Mouse (Mus musculus) stomach, postnatal 0 days (tissue): Measurements from ENCODE around the gene F2. TPM values are rescaled to one million over a fixed set of nuclear protein-coding genes. Genes with fewer than 3 reads are reported as not detected.

Source experiments
- ATAC-seq: fragments of 200-750 bp; cut with Nextera tagmentation; 2 replicates; pipeline ENCODE4 v1.8.0; 2017; ENCODE audit not compliant: low FRiP score, low TSS enrichment
- DNase-seq: peaks from one replicate; pipeline ENCODE4 v3.0.0-alpha.2; 2016; ENCODE audit warnings: low spot score
- H3K27ac ChIP-seq: fragments of 300-500 bp; sonication (generic); replicated peaks from 2 replicates; pipeline ENCODE4 v1.5.1; 2014; ENCODE audit warnings: mild to moderate bottlenecking, control low read depth
- H3K27me3 ChIP-seq: fragments of 300-500 bp; sonication (generic); 2 replicates; pipeline ENCODE4 v1.6.1; 2014; ENCODE audit warnings: low read length; ENCODE audit not compliant: control insufficient read depth, insufficient read depth
- H3K36me3 ChIP-seq: fragments of 300-500 bp; sonication (generic); 2 replicates; pipeline ENCODE4 v1.6.1; 2014; ENCODE audit warnings: low read length, mixed read lengths; ENCODE audit not compliant: control insufficient read depth, insufficient read depth
- H3K4me1 ChIP-seq: fragments of 300-500 bp; sonication (generic); replicated peaks from 2 replicates; pipeline ENCODE4 v1.6.1; 2014; ENCODE audit warnings: antibody characterized with exemption; ENCODE audit not compliant: control insufficient read depth, insufficient read depth
- H3K4me2 ChIP-seq: fragments of 300-500 bp; sonication (generic); replicated peaks from 2 replicates; pipeline ENCODE4 v1.6.1; 2014; ENCODE audit warnings: low read depth, mild to moderate bottlenecking, control low read depth, moderate library complexity
- H3K4me3 ChIP-seq: fragments of 300-500 bp; sonication (generic); 2 replicates; pipeline ENCODE4 v1.5.1; 2014; ENCODE audit warnings: low read depth, low read length, control low read depth
- H3K9ac ChIP-seq: fragments of 300-500 bp; sonication (generic); 2 replicates; pipeline ENCODE4 v1.6.1; 2014; ENCODE audit warnings: mild to moderate bottlenecking, low read length, control low read depth, mixed read lengths
- H3K9me3 ChIP-seq: fragments of 300-500 bp; sonication (generic); 2 replicates; pipeline ENCODE4 v1.6.1; 2016; ENCODE audit warnings: low read length; ENCODE audit not compliant: control insufficient read depth
- CTCF ChIP-seq: IDR thresholded peaks from 2 replicates; pipeline ENCODE4 v1.5.1; 2016; ENCODE audit warnings: antibody characterized with exemption, low read depth, mild to moderate bottlenecking, moderate library complexity
- EP300 ChIP-seq: optimal IDR thresholded peaks from 2 replicates; pipeline ENCODE3; 2016; ENCODE audit warnings: antibody characterized with exemption
- WGBS: fragments of 180-500 bp; shearing (Covaris S2); extraction: QIAGEN DNeasy Blood & Tissue Kit; methylation state at CpG from one replicate; pipeline ENCODE4 v1.1.7; 2014; 5-methylcytosine and 5-hydroxymethylcytosine counted together
- polyA plus RNA-seq: library from polyadenylated mRNA; unstranded; fragments of >200 nt; fragmentation: Nextera tagmentation; extraction: Ambion mirVana; gene quantifications from 2 replicates; pipeline ENCODE4 v1.2.1, GENCODE M21; 2015

Gene F2
- polyA plus RNA-seq, 1 experiment from 2014 or later, result 3.3 TPM

DNA sequence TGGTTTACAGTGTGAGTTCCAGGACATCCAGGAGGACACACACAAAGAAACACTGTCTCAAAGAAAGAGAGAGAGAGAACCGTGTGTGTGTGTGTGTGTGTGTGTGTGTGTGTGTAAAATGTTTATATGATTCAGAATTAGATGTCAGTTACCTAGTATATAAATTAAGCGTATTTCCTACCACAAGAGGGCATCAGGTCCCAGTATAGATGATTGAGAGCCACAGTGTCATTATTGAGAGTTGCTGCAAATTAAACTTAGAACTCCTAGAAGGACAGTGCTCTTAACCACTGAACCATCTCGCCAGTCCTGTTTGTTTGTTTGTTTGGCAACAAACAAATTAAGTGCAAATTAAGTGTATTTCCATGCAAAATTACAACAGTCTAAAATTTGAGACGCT, 33.8 kb downstream of the F2 start:
- H3K4me3 ChIP-seq, result no peak overlapping the region
- H3K4me2 ChIP-seq, result no peak overlapping the region
- H3K27me3 ChIP-seq, result no peaks in the 10 kb centered on the region
- TF ChIP-seq CTCF (peak; percentile 60), EP300 (no peak)
- H3K36me3 ChIP-seq, result peaks cover 22% of the 10 kb centered on the region
- DNase-seq, result no peak
- H3K27ac ChIP-seq, result no peak overlapping the region
- WGBS, result 84% methylated on average over 4 of the region's 4 CpGs
- no peak overlapping the region for H3K9ac ChIP-seq
- no peaks in the 10 kb centered on the region for H3K9me3 ChIP-seq
- no peak for ATAC-seq
- H3K4me1 ChIP-seq, result no peaks in the 10 kb centered on the region

DNA sequence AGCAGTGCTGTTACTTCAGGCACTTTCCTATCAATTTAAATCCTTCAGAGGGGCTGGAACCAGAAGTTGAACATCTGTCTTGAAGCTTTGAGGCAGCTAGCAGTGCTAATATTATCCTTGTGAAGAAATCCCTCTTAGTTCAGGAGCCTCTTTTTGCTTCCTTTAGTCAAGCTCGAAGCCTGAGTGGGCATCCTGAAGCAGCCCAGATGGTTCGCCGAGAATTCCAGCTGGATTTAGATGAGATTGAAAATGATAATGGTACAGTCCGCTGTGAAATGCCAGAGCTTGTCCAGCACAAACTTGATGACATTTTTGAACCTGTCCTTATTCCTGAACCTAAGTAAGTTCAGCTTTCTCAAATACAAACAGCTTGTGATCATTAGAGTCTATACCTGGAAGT, 35.7 kb downstream of the F2 start:
- Histone ChIP-seq H3K4me3 (no peak overlapping the region), H3K27ac (no peak overlapping the region), H3K9me3 (no peaks in the 10 kb centered on the region), H3K4me1 (no peaks in the 10 kb centered on the region), H3K27me3 (no peaks in the 10 kb centered on the region), H3K36me3 (peaks cover 24% of the 10 kb centered on the region), H3K4me2 (no peak overlapping the region), H3K9ac (no peak overlapping the region)
- TF ChIP-seq EP300 (no peak), CTCF (no peak)
- no peak for ATAC-seq
- 96% methylated on average over 4 of the region's 4 CpGs for WGBS
- no peak for DNase-seq

DNA sequence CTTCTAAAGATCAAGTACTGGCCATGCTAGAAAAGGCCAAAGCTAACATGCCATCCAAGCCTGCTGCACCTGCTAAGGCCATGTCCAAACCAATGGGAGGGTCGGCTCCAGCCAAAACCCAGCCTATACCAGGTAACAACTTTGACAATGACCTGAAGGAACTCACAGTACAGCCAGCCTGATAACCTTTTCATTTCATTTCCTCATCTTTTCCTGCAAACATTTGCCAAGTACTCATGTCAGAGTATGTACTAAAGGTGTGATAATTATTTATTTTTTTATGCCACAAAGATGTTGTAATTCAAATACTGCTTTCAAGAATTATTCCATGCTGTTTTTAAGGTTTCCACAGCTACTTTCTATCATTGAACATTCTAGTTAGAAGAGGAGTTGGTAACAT, 50.0 kb downstream of the F2 start:
- Histone ChIP-seq H3K9ac (no peak overlapping the region), H3K36me3 (peaks cover 18% of the 10 kb centered on the region), H3K4me1 (no peaks in the 10 kb centered on the region), H3K4me3 (no peak overlapping the region), H3K9me3 (no peaks in the 10 kb centered on the region), H3K27ac (no peak overlapping the region), H3K27me3 (no peaks in the 10 kb centered on the region), H3K4me2 (no peak overlapping the region)
- TF ChIP-seq CTCF, result no peak
- no peak for TF ChIP-seq EP300
- DNase-seq (peak; percentile 14), ATAC-seq (0 out of 2 replicates have a peak, but pooled peaks have one; percentile 38)
- whole genome bisulfite sequencing, result 94% methylated on average over 1 of the region's 1 CpGs

DNA sequence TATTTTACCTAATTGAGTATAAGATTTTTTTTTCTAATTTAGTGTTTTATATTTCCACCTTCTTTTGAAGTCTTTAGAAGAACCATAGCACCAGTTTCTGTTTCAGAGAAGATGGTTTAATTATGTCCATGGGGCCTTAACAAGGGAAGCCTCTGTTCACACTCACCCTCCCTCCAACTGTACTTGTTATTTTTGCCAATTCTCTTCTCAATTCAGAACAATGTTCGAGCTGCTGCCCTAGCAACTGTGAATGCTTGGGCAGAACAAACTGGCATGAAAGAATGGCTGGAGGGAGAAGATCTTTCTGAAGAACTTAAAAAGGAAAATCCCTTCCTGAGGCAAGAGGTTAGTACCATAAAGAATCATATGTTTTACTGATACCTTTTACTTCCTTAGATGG, 55.3 kb downstream of the F2 start:
- H3K4me2 ChIP-seq, result no peak overlapping the region
- no peaks in the 10 kb centered on the region for H3K9me3 ChIP-seq
- no peaks in the 10 kb centered on the region for H3K27me3 ChIP-seq
- H3K4me1 ChIP-seq, result no peaks in the 10 kb centered on the region
- DNase-seq (no peak), ATAC-seq (no peak)
- no peak overlapping the region for H3K27ac ChIP-seq
- WGBS, result 82% methylated on average over 1 of the region's 1 CpGs
- H3K4me3 ChIP-seq, result no peak overlapping the region
- H3K9ac ChIP-seq, result no peak overlapping the region
- no peak for TF ChIP-seq CTCF
- TF ChIP-seq EP300, result no peak
- H3K36me3 ChIP-seq, result peaks cover 18% of the 10 kb centered on the region

Other genes starting within 250 kb of the F2 start
- gene 1110051M20Rik, start 191.7 kb downstream of the F2 start, polyA plus RNA-seq, result 19.1 and 20.3 TPM in 2 replicates
- gene Lrp4, start 178.9 kb downstream of the F2 start, polyA plus RNA-seq, result 3.0 and 3.4 TPM in 2 replicates
- gene Ckap5, start 109.7 kb downstream of the F2 start, polyA plus RNA-seq, result 19.4 and 30.8 TPM in 2 replicates
- gene Zfp408, start 13.4 kb upstream of the F2 start, polyA plus RNA-seq, result 3.7 and 4.2 TPM in 2 replicates
- 98.9 and 105 TPM in 2 replicates for gene Arhgap1, start 13.4 kb upstream of the F2 start, polyA plus RNA-seq
- 23.2 and 24.2 TPM in 2 replicates for gene Atg13, start 74.2 kb upstream of the F2 start, polyA plus RNA-seq
- gene Harbi1, start 74.4 kb upstream of the F2 start, polyA plus RNA-seq, result 10.5 and 12.3 TPM in 2 replicates
- gene Ambra1, start 93.7 kb upstream of the F2 start, polyA plus RNA-seq, result 5.7 and 6.3 TPM in 2 replicates